ENCODE assay signal across 8 mouse cellular contexts in the genomic region with DNA sequence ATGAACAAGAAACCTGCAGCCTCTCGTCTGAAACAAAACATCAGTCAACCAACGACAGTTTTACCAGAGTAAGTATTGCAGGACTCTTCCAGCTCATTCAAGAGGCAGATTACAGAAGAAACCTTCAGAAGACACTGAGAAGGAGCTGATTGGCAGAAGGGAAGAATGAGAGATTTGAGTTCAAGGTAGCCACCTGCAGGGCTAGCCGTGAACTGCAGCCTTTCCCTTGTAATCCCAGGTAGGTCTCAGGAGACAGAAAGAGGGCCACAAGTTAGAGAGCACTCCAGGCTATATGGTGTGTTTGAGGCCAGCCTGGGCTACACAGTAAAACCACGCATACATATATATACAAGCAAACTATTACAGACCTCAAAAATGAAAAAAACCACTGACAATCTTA. TPM values are rescaled to one million over a fixed set of nuclear protein-coding genes. Genes with fewer than 3 reads are reported as not detected.
DNase-seq lines count a peak whose midpoint lies in the region; ATAC-seq and TF ChIP-seq lines count a peak whose summit lies in the region.

No protein-coding gene starts in this region.

- no peak for ATAC-seq in heart, embryonic 11.5 days (replicated peaks; ENCODE audit: insufficient number of reproducible peaks, low FRiP score, low TSS enrichment)
- ATAC-seq in hindbrain, postnatal 0 days = no peak
- no peak for ATAC-seq in erythroid progenitor cell, adult 5-6 weeks (replicated peaks; ENCODE audit: low FRiP score, poor library complexity, severe bottlenecking)

- H3K9ac ChIP-seq in heart, embryonic 11.5 days (ENCODE audit: low read depth, low read length) = no peak overlapping the region
- no peak overlapping the region for H3K9ac ChIP-seq in hindbrain, postnatal 0 days (replicated peaks; ENCODE audit: low read length)

- H3K36me3 ChIP-seq in heart, embryonic 11.5 days (ENCODE audit: control insufficient read depth, insufficient read depth, low read length) = no peaks in the 10 kb centered on the region
- no peaks in the 10 kb centered on the region for H3K36me3 ChIP-seq in hindbrain, postnatal 0 days (ENCODE audit: insufficient read depth, low read length)

- H3K4me2 ChIP-seq in heart, embryonic 11.5 days = no peak overlapping the region
- H3K4me2 ChIP-seq in hindbrain, postnatal 0 days (ENCODE audit: low read depth, low read length) = no peak overlapping the region

- H3K27ac ChIP-seq in heart, embryonic 11.5 days (ENCODE audit: low read depth, low read length) = no peak overlapping the region
- H3K27ac ChIP-seq in hindbrain, postnatal 0 days = no peak overlapping the region

- WGBS in heart, embryonic 11.5 days (ENCODE audit: insufficient replicate concordance) = 71% methylated on average over 4 of the region's 4 CpGs
- WGBS in hindbrain, postnatal 0 days = 83% methylated on average over 4 of the region's 4 CpGs

- peaks cover 3% of the 10 kb centered on the region; the same call in 1 of the 2 replicates for H3K9me3 ChIP-seq in heart, embryonic 11.5 days (replicated peaks; ENCODE audit: control insufficient read depth, low read length)
- no peaks in the 10 kb centered on the region for H3K9me3 ChIP-seq in hindbrain, postnatal 0 days (ENCODE audit: low read length)

- H3K4me3 ChIP-seq in heart, embryonic 11.5 days (ENCODE audit: low read depth, low read length) = no peak overlapping the region
- no peak overlapping the region for H3K4me3 ChIP-seq in hindbrain, postnatal 0 days (ENCODE audit: low read length)

- peak; percentile 49 for DNase-seq in heart, adult 11 months
- DNase-seq in A20 (ENCODE audit: low read depth, low spot score) = peak; percentile 43
- DNase-seq in adrenal gland, postnatal 14 days = peak; percentile 44
- peak; percentile 69 for DNase-seq in hindbrain, postnatal 0 days (ENCODE audit: low spot score)
- peak; percentile 42 for DNase-seq in left cerebral cortex, postnatal 4 days
- peak; percentile 57 to 61 for DNase-seq in right cerebral cortex, postnatal 10 days (ENCODE audit: low spot score in 2 of 2)

- H3K27me3 ChIP-seq in heart, embryonic 11.5 days (ENCODE audit: control insufficient read depth, insufficient read depth, low read length) = no peaks in the 10 kb centered on the region
- H3K27me3 ChIP-seq in hindbrain, postnatal 0 days (ENCODE audit: insufficient read depth, low read length) = no peaks in the 10 kb centered on the region

- TF ChIP-seq CTCF in hindbrain, postnatal 0 days (IDR thresholded peaks at IDR 0.05; ENCODE audit: low read depth) = peak; percentile 72

- H3K4me1 ChIP-seq in heart, embryonic 11.5 days (ENCODE audit: control insufficient read depth, insufficient read depth, low read length) = no peaks in the 10 kb centered on the region
- H3K4me1 ChIP-seq in hindbrain, postnatal 0 days (ENCODE audit: insufficient read depth, low read length) = no peaks in the 10 kb centered on the region

- intact Hi-C loops in left cerebral cortex, postnatal 4 days (cut with DNase I) = no loop called here

RNA-seq across cellular contexts. Expression of gene Rhobtb1, which starts 49.2 kb away (rescaled TPM):
- polyA plus RNA-seq in heart, embryonic 11.5 days (2014; fragmentation: Nextera tagmentation; extraction: Ambion mirVana) = 28.1 and 31.1 TPM in 2 replicates
- total RNA-seq in adrenal gland, postnatal 14 days (2021) = 15.6 and 15.8 TPM in 2 replicates
- 9.1 and 10.9 TPM in 2 replicates for total RNA-seq in hindbrain, postnatal 0 days (2014; rRNA removed)
- 11.6 and 13.3 TPM in 2 replicates for polyA plus RNA-seq in hindbrain, postnatal 0 days (2015; fragmentation: Nextera tagmentation; extraction: Ambion mirVana)
- total RNA-seq in left cerebral cortex, postnatal 4 days (2021) = 10 to 100 TPM; 24.5 to 24.6 TPM
- 1.1 TPM in 1 of 2 replicates, not detected in the other for total RNA-seq in erythroid progenitor cell, adult 5-6 weeks (2015; ENCODE audit: low replicate concordance)
- total RNA-seq in erythroid progenitor cell, adult 5-6 weeks (2017; ENCODE audit: low replicate concordance) = 1.7 TPM in 1 of 2 replicates, not detected in the other
